Mouse (Mus musculus) stomach, embryonic 14.5 days (tissue): Measurements from ENCODE around the gene Cntfr. TPM values are rescaled to one million over a fixed set of nuclear protein-coding genes. Genes with fewer than 3 reads are reported as not detected.
"Not testable (repeated sequence)": the region's sequence is repeated elsewhere in the genome, so short reads cannot be mapped to it uniquely, and the experiment has no call there.

Source experiments
- ATAC-seq: fragments of 200-750 bp; cut with Nextera tagmentation; 2 replicates; pipeline ENCODE4 v1.8.0; 2017; ENCODE audit warnings: low read depth, moderate TSS enrichment; ENCODE audit not compliant: insufficient number of reproducible peaks, insufficient read depth, low FRiP score
- H3K27ac ChIP-seq: fragments of 300-500 bp; sonication (generic); 2 replicates; pipeline ENCODE4 v1.5.1; 2014; ENCODE audit warnings: mild to moderate bottlenecking, low read length, moderate library complexity, mixed read lengths
- H3K27me3 ChIP-seq: fragments of 300-500 bp; sonication (generic); 2 replicates; pipeline ENCODE4 v1.6.1; 2014; ENCODE audit warnings: low read length, control low read depth, mixed read lengths; ENCODE audit not compliant: control insufficient read depth, insufficient read depth
- H3K36me3 ChIP-seq: fragments of 300-500 bp; sonication (generic); 2 replicates; pipeline ENCODE4 v1.6.1; 2014; ENCODE audit warnings: mild to moderate bottlenecking, control low read depth, low read length, moderate library complexity, mixed read lengths; ENCODE audit not compliant: control insufficient read depth, insufficient read depth
- H3K4me1 ChIP-seq: fragments of 300-500 bp; sonication (generic); 2 replicates; pipeline ENCODE4 v1.6.1; 2014; ENCODE audit warnings: low read length, control low read depth, mixed read lengths; ENCODE audit not compliant: control insufficient read depth, insufficient read depth
- H3K4me2 ChIP-seq: fragments of 300-500 bp; sonication (generic); replicated peaks from 2 replicates; pipeline ENCODE4 v1.6.1; 2014; ENCODE audit warnings: low read depth, low read length, control low read depth
- H3K4me3 ChIP-seq: fragments of 300-500 bp; sonication (generic); 2 replicates; pipeline ENCODE4 v1.5.1; 2014; ENCODE audit warnings: low read depth, low read length, control low read depth
- H3K9ac ChIP-seq: fragments of 300-500 bp; sonication (generic); replicated peaks from 2 replicates; pipeline ENCODE4 v1.6.1; 2014; ENCODE audit warnings: low read depth, mild to moderate bottlenecking, control low read depth, low read length, moderate library complexity, mixed read lengths
- H3K9me3 ChIP-seq: fragments of 300-500 bp; sonication (generic); 2 replicates; pipeline ENCODE4 v1.6.1; 2016; ENCODE audit warnings: low read depth, low read length, control low read depth; ENCODE audit not compliant: control insufficient read depth
- WGBS: fragments of 180-500 bp; shearing (Covaris S2); extraction: QIAGEN DNeasy Blood & Tissue Kit; methylation state at CpG from one replicate; pipeline ENCODE4 v1.1.7; 2014; 5-methylcytosine and 5-hydroxymethylcytosine counted together
- polyA plus RNA-seq: library from polyadenylated mRNA; unstranded; fragments of >200 nt; fragmentation: Nextera tagmentation; extraction: Ambion mirVana; gene quantifications from 2 replicates; pipeline ENCODE4 v1.2.1, GENCODE M21; 2014

The Cntfr gene
- polyA plus RNA-seq, 1 experiment from 2014 or later = 11.3 TPM

GRCm38 (mm10) chr4:41704651-41705050 is 7.8 kb upstream of the Cntfr start:
- no peaks in the 10 kb centered on the region for H3K9me3 ChIP-seq
- H3K36me3 ChIP-seq = no peaks in the 10 kb centered on the region
- no peaks in the 10 kb centered on the region for H3K27me3 ChIP-seq
- WGBS = 6% methylated on average over 5 of the region's 5 CpGs
- no peak overlapping the region for H3K4me2 ChIP-seq
- no peak overlapping the region for H3K27ac ChIP-seq
- no peak for ATAC-seq
- H3K4me3 ChIP-seq = no peak overlapping the region
- no peak overlapping the region for H3K9ac ChIP-seq
- peaks cover 4% of the 10 kb centered on the region; the same call in 1 of the 2 replicates for H3K4me1 ChIP-seq

GRCm38 (mm10) chr4:41702226-41702625 is 5.3 kb upstream of the Cntfr start:
- H3K4me3 ChIP-seq, H3K27ac ChIP-seq, H3K4me2 ChIP-seq, H3K4me1 ChIP-seq, H3K36me3 ChIP-seq, ATAC-seq, H3K9me3 ChIP-seq, H3K27me3 ChIP-seq, H3K9ac ChIP-seq: not testable (repeated sequence)
- 64% methylated on average over 2 of the region's 2 CpGs for WGBS

- H3K9me3 ChIP-seq, ATAC-seq, H3K4me2 ChIP-seq, H3K36me3 ChIP-seq, H3K4me1 ChIP-seq, H3K27ac ChIP-seq, H3K27me3 ChIP-seq, H3K9ac ChIP-seq, H3K4me3 ChIP-seq: not testable (repeated sequence)
- WGBS = 75% methylated on average over 1 of the region's 8 CpGs
These were observed 3.3 kb upstream of the Cntfr start for GRCm38 (mm10) chr4:41700224-41700623.

GRCm38 (mm10) chr4:41699783-41700182 is 2.9 kb upstream of the Cntfr start, which contains the start of gene Il11ra1:
TSS of gene Il11ra1 (plus strand) at chr4:41699989.
- WGBS = 69% methylated on average over 10 of the region's 10 CpGs
- H3K4me2 ChIP-seq, H3K27ac ChIP-seq, ATAC-seq, H3K4me1 ChIP-seq, H3K9ac ChIP-seq, H3K4me3 ChIP-seq, H3K9me3 ChIP-seq, H3K36me3 ChIP-seq, H3K27me3 ChIP-seq: not testable (repeated sequence)

GRCm38 (mm10) chr4:41698421-41699016 is 1.6 kb upstream of the Cntfr start:
- not testable (repeated sequence) for H3K9ac ChIP-seq, H3K4me1 ChIP-seq, H3K27ac ChIP-seq, H3K9me3 ChIP-seq, H3K27me3 ChIP-seq, ATAC-seq, H3K4me2 ChIP-seq, H3K36me3 ChIP-seq, H3K4me3 ChIP-seq
- 8% methylated on average over 17 of the region's 32 CpGs for WGBS

- WGBS = 20% methylated on average over 13 of the region's 15 CpGs
- H3K36me3 ChIP-seq, H3K9ac ChIP-seq, H3K4me3 ChIP-seq, H3K27me3 ChIP-seq, H3K27ac ChIP-seq, H3K4me2 ChIP-seq, H3K4me1 ChIP-seq, H3K9me3 ChIP-seq, ATAC-seq: not testable (repeated sequence)
These were observed 437 bp downstream of the Cntfr start for GRCm38 (mm10) chr4:41696452-41696851.

- 4% methylated on average over 17 of the region's 38 CpGs for WGBS
- not testable (repeated sequence) for ATAC-seq, H3K9ac ChIP-seq, H3K27me3 ChIP-seq, H3K27ac ChIP-seq, H3K9me3 ChIP-seq, H3K4me1 ChIP-seq, H3K4me2 ChIP-seq, H3K4me3 ChIP-seq, H3K36me3 ChIP-seq
These were observed 1.1 kb downstream of the Cntfr start for GRCm38 (mm10) chr4:41695800-41696199.

- not testable (repeated sequence) for H3K9ac ChIP-seq, H3K27me3 ChIP-seq, H3K9me3 ChIP-seq, H3K36me3 ChIP-seq, ATAC-seq, H3K27ac ChIP-seq, H3K4me2 ChIP-seq, H3K4me3 ChIP-seq, H3K4me1 ChIP-seq
- 20% methylated on average over 4 of the region's 4 CpGs for WGBS
These were observed 3.4 kb downstream of the Cntfr start for GRCm38 (mm10) chr4:41693511-41693910.

GRCm38 (mm10) chr4:41690014-41690413 is 6.9 kb downstream of the Cntfr start:
- not testable (repeated sequence) for H3K4me3 ChIP-seq, H3K27me3 ChIP-seq, H3K9me3 ChIP-seq, H3K27ac ChIP-seq, ATAC-seq, H3K4me1 ChIP-seq, H3K4me2 ChIP-seq, H3K36me3 ChIP-seq, H3K9ac ChIP-seq
- no CpG with 5 or more reads among the region's 4 CpGs for WGBS
